Mouse (Mus musculus) layer of hippocampus, adult 9-11 months (tissue): ENCODE measurements around the gene Snx10.
"Not testable (repeated sequence)": the region's sequence is repeated elsewhere in the genome, so short reads cannot be mapped to it uniquely, and the experiment has no call there.

Experiments used
- DNase-seq: peaks from one replicate; pipeline ENCODE4 v3.0.0; 2022

Snx10 gene

GRCm38 (mm10) chr6:51523807-51524320, at the start of gene Snx10:
TSS of gene Snx10 (plus strand) at chr6:51523901.
- DNase-seq: peak; percentile 48

GRCm38 (mm10) chr6:51479136-51479731, 44.5 kb upstream of the Snx10 start:
- DNase-seq: no peak

GRCm38 (mm10) chr6:51481548-51481947, 42.2 kb upstream of the Snx10 start:
- no peak for DNase-seq

- no peak for DNase-seq
Observed at GRCm38 (mm10) chr6:51483861-51484260, 39.8 kb upstream of the Snx10 start.

- not testable (repeated sequence) for DNase-seq
Observed at GRCm38 (mm10) chr6:51484556-51484955, 39.1 kb upstream of the Snx10 start.

GRCm38 (mm10) chr6:51485646-51486045, 38.1 kb upstream of the Snx10 start:
- DNase-seq: no peak

GRCm38 (mm10) chr6:51486076-51486710, 37.5 kb upstream of the Snx10 start:
- no peak for DNase-seq

GRCm38 (mm10) chr6:51486731-51487130, 37.0 kb upstream of the Snx10 start:
- no peak for DNase-seq

- no peak for DNase-seq
Observed at GRCm38 (mm10) chr6:51489787-51490186, 33.9 kb upstream of the Snx10 start.

- DNase-seq: no peak
Observed at GRCm38 (mm10) chr6:51497321-51498111, 26.2 kb upstream of the Snx10 start.

GRCm38 (mm10) chr6:51505671-51506070, 18.0 kb upstream of the Snx10 start:
- no peak for DNase-seq

GRCm38 (mm10) chr6:51507556-51507955, 16.1 kb upstream of the Snx10 start:
- DNase-seq: no peak

GRCm38 (mm10) chr6:51508750-51509648, 14.7 kb upstream of the Snx10 start:
- peak; percentile 70 for DNase-seq

- DNase-seq: peak; percentile 27
Observed at GRCm38 (mm10) chr6:51510094-51510493, 13.6 kb upstream of the Snx10 start.

- no peak for DNase-seq
Observed at GRCm38 (mm10) chr6:51510946-51511345, 12.8 kb upstream of the Snx10 start.

GRCm38 (mm10) chr6:51513745-51514144, 10.0 kb upstream of the Snx10 start:
- DNase-seq: no peak

- no peak for DNase-seq
Observed at GRCm38 (mm10) chr6:51514860-51515259, 8.8 kb upstream of the Snx10 start.

- DNase-seq: no peak
Observed at GRCm38 (mm10) chr6:51523310-51523709, 391 bp upstream of the Snx10 start.

- DNase-seq: no peak
Observed at GRCm38 (mm10) chr6:51524321-51524931, 725 bp downstream of the Snx10 start.

GRCm38 (mm10) chr6:51525001-51525400, 1.3 kb downstream of the Snx10 start:
- no peak for DNase-seq

GRCm38 (mm10) chr6:51529457-51529856, 5.8 kb downstream of the Snx10 start:
- no peak for DNase-seq
